Mouse (Mus musculus): ENCODE measurements around the gene Pgpep1l. TPM values are rescaled to one million over a fixed set of nuclear protein-coding genes. Genes with fewer than 3 reads are reported as not detected.

Pgpep1l gene
- total RNA-seq, 2 experiments from 2014 or later, result not detected

DNA sequence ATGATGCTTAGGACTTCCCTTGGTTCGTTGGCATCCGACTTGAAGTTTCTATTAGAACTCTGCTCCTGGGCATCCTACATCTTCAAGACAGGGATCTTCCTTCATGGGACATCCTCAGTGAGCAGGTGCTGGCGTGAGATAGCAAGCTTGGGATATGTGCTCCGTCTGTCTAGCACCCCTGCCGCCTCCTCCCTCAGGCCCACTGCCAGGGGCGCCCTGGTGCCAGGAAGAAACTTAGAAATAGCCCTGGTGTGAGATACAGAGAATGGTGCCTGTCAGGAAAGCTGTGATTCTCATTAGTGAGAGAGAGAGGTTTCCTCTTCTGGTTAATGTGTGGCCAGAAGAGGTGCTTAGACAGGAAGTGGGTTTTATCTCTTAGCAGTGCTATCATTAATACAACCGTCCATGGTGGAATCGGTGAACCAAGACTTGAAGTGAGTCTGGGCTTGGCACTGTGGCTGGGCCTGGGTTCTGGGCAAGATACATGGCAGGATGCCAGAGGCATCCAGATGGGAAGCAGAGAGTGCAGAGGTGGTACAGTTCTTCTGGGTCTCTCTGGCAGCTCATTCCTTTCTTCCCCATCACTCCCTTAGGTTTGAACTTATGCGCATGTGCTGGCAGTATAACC is 38.5 kb downstream of the Pgpep1l start:
- intact Hi-C loops (cut with DNase I), result no loop called here
- no peak for DNase-seq

DNA sequence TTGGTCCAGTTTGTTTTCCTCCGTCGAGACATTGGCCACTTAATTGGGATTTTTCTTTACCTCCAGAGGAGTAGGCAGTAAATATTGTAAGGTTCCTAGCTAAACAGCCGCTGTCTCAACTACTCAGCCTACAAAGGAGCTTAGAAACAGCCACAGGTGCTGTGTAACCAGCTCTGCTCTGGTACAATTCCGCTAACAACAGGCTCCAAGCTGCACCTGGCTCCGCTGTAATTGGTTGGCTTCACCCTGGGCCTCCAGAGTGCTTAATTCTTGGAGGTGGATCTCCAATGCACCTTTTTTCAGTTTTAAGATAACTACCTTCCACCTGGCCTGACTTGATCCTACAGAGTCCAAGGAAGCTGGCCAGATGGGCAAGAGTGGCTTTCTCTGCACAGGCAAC is 40.0 kb downstream of the Pgpep1l start:
- intact Hi-C loops (cut with DNase I), result loop anchor here (5.0 kb wide), 2 partner anchors 38 to 63 kb away; partner anchors contain the start of gene Pgpep1l

DNA sequence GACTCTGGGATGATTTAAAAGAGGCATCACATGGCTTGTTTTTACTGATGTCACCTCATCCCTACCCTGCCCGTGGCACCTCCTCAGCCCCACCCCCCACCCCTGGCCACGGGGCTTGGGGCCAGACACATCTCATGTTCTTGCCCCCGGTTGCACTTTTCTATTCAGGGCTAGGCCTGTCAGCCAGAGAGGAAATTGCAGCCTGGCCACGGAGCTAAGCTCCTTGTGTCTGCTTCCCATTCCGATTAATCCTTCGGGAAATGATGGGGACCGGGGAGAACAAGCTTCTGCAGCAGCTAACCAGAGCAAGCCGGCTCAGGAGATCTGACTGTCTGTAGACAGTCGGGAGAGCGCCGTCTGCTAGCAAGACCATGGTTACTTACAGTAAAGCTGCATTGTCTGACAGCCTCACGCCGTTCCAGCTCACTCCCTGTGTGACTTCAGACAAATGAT is 40.7 kb downstream of the Pgpep1l start:
- peak; percentile 50 to 55 for DNase-seq
- intact Hi-C loops (cut with DNase I), result loop anchor here (5.0 kb wide), 2 partner anchors 39 to 64 kb away; partner anchors contain the start of gene Pgpep1l

More for the DNA sequence above, 40.0 kb downstream of the Pgpep1l start:
- no peak for DNase-seq

DNA sequence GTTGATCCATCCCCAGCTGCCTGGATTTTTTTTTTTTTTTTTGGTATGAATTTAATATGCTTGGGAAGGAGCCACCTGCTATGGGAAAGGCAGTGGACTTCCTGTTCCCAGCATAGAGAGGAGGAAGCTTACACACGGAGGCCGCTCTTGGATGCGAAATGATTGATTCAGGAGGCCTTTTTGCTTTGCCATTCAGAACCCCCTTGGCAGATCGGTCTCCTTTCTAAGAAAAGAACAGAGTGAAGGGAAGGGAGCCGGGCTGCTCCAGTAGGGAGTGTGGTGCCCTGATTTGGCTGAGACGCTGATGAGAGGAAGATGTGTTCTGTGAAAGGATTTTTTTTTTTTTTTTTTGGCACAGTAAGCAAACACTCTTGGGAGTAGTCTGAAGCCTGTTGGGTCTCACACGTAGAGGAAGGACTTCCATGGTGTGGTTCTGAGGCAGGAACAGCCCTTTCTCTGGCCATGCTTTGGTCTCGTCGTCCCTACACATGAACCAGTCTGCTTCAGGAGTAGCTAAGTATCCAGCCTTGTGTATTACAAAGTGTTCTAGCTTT is 42.3 kb downstream of the Pgpep1l start:
- peak; percentile 21 to 27 for DNase-seq
- intact Hi-C loops (cut with DNase I), result loop anchor here (5.0 kb wide), 2 partner anchors 41 to 66 kb away; partner anchors contain the start of gene Pgpep1l

DNA sequence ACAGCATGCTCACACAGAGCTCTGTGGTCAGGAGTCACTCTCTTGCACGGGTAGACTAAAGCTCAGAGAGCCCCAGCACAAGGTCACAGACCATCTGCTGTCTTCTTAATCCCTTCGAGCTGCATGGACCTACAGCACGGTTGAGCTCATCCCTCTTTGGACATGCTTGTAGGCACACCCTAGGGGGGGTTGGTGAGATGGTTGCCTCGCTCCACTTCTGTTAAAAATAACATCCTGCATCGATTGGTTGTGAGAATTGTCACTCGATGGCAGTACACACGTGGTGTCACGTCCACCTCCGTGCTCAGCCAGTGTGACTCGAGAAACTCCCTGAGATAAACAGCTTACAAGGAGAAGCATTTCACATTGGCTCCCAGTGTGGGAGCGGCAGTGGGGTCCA is 45.2 kb downstream of the Pgpep1l start:
- DNase-seq, result no peak
- intact Hi-C loops (cut with DNase I), result no loop called here

DNA sequence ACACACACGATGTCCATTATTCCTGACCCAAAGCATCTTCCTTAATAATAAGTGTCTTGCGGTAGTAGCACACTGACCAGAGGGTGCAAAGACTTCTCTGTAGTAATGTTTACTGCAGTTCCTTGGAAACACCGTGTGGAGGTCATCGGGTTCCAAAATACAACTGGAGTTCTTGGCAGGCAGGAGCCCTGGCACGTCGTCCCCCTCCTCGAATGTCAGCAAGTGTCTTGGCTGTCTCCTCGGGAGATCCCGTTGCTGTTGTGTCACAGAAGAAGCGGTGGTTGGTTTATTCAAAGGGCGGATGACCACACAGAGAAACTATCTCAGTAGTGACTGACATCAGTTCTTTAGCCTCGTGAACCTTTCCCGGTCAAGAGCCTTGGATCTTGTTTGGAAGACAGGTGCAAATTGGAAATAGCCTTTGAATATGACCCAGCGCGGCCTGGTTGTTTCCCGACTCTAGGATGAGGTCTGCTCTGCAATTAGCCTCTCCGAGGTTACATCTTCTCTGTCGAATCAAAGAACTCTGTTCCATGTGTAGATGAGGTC is 48.4 kb downstream of the Pgpep1l start:
- intact Hi-C loops (cut with DNase I), result no loop called here
- peak; percentile 72 to 74 for DNase-seq

DNA sequence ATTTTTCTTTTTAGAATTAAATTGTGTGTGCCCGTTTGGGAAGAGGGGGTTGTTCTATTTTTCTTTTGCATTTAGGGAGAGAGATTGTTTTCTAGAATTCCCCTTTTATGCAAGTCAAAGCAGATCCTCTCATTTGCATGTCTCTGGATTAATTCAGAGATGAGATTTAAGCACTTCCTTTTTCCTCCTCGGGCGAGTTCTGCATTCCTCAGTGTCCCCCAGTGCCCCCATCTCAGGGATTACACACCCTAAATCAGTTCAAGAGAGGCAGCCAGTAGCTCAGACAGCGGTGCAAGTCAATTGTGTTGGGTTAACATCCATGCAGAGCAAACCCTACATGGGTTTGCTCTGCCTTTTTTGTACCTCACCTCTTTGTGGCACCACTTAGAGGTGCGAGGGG is 50.2 kb downstream of the Pgpep1l start:
- intact Hi-C loops (cut with DNase I), result no loop called here

DNA sequence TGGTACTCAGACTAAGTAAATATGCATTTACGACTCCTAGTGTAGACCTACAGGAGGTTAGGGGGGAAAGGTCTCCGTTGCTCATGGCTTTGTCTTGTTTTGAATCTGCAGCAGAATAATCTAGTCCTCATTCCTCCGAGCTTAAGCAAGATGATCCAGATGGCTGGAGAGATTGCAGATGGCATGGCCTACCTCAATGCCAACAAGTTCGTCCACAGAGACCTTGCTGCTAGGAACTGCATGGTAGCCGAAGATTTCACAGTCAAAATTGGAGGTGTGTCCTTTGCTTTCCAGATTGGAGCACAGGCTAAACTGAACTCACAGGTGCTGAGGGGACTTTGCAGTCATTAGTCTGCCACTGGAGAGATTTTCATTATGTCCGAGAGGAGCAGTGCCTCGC is 52.1 kb downstream of the Pgpep1l start:
- DNase-seq, result no peak
- intact Hi-C loops (cut with DNase I), result no loop called here

More for the DNA sequence above, 50.2 kb downstream of the Pgpep1l start:
- no peak for DNase-seq

DNA sequence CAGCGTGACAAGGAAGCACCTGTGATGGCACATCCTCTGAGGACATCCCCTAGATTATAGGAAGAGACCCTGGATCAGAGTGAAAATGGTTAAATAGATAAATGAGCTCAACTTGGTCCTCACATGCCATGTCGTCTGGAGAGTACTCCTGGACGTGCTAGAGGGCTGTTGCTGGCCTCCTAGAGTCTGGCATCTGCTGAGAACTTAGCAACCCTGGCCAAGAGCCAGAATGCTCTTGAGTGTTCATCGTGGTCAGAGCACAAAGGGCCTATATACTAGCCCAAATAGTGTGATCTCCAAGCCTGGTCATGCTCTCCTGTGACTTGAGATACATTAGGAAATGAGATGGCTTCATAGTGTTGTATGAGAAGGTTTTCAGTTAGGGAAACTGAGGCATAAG is 53.6 kb downstream of the Pgpep1l start:
- intact Hi-C loops (cut with DNase I), result no loop called here
- no peak for DNase-seq

DNA sequence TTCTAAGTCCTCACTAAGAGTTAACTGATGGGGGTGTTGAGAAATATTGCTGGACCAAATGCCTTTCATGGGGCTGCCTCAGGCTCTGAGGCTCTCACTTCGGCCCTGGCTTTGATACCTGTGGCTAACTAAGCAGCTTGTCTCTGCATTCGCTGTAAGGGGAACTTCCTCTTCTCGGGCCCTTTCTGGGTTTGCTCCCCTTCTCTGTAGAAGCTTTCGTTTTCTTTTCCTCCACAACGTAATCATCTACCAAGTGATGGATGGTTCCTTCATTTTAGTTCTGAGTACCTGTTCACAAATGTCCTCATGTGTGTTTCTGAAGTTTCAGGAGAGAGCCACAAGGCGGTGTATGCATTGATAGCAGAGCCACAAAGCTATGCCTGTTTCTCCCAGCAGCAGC is 55.0 kb downstream of the Pgpep1l start:
- intact Hi-C loops (cut with DNase I), result no loop called here

DNA sequence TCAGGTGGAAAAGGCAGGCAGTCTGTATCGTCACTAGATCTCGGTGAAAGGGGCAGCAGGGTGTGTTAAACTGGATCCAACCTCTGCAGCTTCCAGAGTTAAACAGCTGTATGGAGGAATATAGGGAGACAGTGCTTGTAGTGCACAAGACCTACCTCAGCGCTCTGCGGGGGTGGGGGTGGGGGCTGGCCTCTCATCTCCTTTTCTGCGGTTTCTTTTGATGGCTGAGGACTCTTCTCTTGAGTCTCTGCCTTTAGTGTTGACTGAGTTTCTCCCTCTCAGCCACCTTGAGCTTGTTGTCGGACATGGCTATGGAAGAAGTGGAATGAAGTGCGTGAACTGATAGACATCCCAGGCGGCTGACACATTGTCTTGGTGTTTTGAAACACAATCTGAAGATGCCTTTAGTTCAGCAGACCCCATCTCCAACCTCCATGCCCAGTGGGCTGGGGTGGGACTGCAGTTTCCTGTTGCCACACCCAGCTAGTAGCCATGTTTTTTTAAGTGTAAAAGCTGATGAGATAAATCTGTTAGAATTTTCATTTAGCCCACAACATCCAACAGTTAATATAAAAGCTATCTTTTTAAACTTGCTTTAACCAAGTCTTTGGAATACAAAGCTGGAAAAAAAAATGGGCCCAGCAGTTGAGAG is 58.1 kb downstream of the Pgpep1l start:
- intact Hi-C loops (cut with DNase I), result no loop called here
- no peak for DNase-seq

More for the DNA sequence above, 55.0 kb downstream of the Pgpep1l start:
- no peak for DNase-seq

DNA sequence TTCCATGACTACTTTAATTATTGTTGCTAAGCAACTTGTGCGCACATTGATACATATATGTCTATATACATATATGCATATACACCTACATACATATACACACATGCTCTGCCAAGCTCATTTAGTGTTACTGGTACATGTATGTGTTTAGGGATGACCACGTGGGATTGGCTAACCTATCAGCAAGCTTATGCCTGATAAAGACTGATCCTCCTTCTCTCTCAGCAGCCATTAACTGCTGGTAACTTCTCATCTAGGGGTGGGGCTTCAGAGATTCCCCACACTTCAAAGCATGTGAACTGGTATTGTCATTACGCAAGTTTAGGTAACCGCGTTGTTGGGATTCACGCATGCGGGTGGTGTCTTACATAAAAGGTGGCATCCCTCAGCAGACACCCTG is 64.4 kb downstream of the Pgpep1l start:
- DNase-seq, result no peak
- intact Hi-C loops (cut with DNase I), result loop anchor here (5.0 kb wide), 1 partner anchor 103 kb away; no protein-coding TSS in a partner anchor

DNA sequence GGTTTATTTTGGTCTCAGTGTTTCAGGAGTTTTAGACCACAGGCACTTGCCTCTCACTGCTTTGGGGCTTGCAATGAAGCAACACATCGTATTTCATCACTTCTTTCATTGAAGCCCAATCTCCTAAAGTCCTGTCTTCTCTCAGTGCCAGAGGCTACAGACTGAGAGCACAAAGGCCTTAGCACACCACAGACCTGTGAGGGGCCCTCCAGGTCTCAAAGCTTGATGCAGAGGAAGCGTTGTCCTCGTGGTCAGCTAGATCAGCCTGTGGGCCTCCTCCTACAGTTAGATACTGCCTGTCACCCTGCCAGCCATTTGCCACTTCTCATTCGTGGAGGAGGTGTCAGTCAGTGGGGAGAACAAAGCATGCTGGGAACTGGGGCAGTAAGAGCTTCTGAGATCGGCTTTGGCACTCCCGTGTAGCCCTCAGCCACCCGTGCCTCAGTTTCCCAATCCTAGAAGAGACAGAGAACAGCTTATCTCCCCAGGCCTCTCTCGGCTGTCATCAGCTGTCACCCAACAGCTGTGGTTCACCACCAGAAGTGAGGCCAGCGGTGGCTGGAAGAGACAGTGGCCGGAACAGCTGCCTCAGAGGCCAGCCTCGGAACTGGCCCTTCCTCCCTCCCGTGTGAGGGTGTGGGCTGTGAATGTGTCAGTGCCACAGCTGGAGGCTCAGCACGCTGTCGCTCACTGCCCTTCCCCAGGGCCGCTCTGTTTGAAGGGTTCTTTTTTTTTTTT is 69.9 kb downstream of the Pgpep1l start:
- intact Hi-C loops (cut with DNase I), result no loop called here
- DNase-seq, result peak; percentile 45 to 50

DNA sequence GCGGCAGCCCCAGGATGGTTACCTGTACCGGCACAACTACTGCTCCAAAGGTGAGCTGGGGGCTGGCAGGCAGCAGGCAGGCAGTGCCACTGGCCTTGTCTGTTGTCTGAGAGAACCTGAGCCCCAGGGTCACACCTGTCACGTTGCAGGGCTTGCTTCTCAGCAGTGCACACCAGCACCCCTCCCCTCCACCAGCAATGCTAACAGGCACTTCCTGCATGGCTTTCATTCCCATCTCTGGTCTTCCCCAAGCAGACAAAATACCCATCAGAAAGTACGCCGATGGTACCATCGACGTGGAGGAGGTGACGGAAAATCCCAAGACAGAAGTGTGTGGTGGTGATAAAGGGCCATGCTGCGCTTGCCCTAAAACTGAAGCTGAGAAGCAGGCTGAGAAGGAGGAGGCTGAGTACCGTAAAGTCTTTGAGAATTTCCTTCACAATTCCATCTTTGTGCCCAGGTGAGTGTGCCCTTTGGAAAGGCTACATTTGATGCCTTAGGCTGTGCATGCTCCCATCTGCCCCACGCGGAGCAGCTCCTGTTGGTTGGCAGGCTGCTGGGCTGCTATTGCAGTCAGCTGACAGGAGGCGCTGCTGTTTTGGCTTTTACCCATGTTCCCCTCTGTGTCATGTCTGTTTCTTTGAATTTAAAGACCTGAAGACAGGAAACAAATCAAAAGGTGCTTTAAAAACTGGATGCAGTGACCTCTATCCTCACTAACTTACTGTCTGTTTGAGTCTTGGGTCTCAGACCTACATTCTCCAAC is 74.2 kb downstream of the Pgpep1l start:
- intact Hi-C loops (cut with DNase I), result no loop called here

DNA sequence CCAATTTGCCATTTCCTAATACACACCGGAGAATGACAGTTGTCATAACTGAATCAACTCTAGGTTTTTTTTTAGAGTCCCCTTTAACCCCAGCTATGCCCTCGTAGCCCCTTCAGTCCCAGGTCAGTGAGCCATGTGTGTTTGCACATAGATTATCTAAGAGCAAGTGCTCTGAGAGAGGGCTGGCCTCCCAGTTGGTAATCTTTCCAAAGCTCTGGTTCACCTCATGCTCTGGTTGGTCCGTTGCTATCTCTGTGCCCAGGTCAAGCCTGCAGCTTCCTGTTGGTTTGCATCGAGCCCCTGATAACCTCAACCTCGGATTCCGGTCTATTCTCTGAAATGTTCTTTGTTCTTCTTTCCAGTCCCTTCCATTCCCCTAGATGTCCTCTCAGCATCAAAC is 74.8 kb downstream of the Pgpep1l start:
- DNase-seq, result no peak
- intact Hi-C loops (cut with DNase I), result no loop called here

More for the DNA sequence above, 74.2 kb downstream of the Pgpep1l start:
- no peak for DNase-seq

Other genes starting within 250 kb of the Pgpep1l start
- gene Fam169b, start 9.6 kb upstream of the Pgpep1l start, total RNA-seq (2021), result under 1 TPM; 0.17 to 0.55 TPM

Measured in heart, postnatal 10 days (tissue).